Mouse (Mus musculus) heart, embryonic 14.5 days (tissue): ENCODE measurements around the gene Rab14. TPM values are rescaled to one million over a fixed set of nuclear protein-coding genes. Genes with fewer than 3 reads are reported as not detected.

ENCODE experiments used
- ATAC-seq: fragments of 200-750 bp; cut with Nextera tagmentation; 2 replicates; pipeline ENCODE4 v1.8.0; 2017; ENCODE audit warnings: low read depth, moderate TSS enrichment; ENCODE audit not compliant: insufficient number of reproducible peaks, insufficient read depth, low FRiP score
- H3K27ac ChIP-seq, 2 experiments: fragments of 200-500 bp in 1 of 2; fragments of 300-500 bp in 1 of 2; sonication (generic) in 1 of 2; replicated peaks in 1 of 2; 2 replicates each; pipeline ENCODE4 v1.5.1; 2012 to 2014; ENCODE audit warnings: low read depth in 2 of 2, low read length in 2 of 2, control low read depth in 1 of 2, mild to moderate bottlenecking in 1 of 2, mixed read lengths in 1 of 2; ENCODE audit not compliant: control insufficient read depth in 1 of 2, insufficient read depth in 1 of 2
- H3K27me3 ChIP-seq: fragments of 300-500 bp; sonication (generic); 2 replicates; pipeline ENCODE4 v1.6.1; 2014; ENCODE audit warnings: mild to moderate bottlenecking, low read length, control low read depth; ENCODE audit not compliant: control insufficient read depth, insufficient read depth
- H3K36me3 ChIP-seq: fragments of 300-500 bp; sonication (generic); 2 replicates; pipeline ENCODE4 v1.6.1; 2014; ENCODE audit warnings: mild to moderate bottlenecking, control low read depth, low read length, mixed read lengths; ENCODE audit not compliant: control insufficient read depth, insufficient read depth
- H3K4me1 ChIP-seq, 2 experiments: fragments of 200-500 bp in 1 of 2; fragments of 300-500 bp in 1 of 2; sonication (generic) in 1 of 2; 2 replicates each; pipeline ENCODE4 v1.6.1; 2012 to 2014; ENCODE audit warnings: low read length in 2 of 2, control low read depth in 1 of 2, mixed read lengths in 1 of 2; ENCODE audit not compliant: control insufficient read depth in 2 of 2, insufficient read depth in 2 of 2
- H3K4me2 ChIP-seq: fragments of 300-500 bp; sonication (generic); 2 replicates; pipeline ENCODE4 v1.6.1; 2014; ENCODE audit warnings: mild to moderate bottlenecking, low read length
- H3K4me3 ChIP-seq, 2 experiments: fragments of 200-500 bp in 1 of 2; fragments of 300-500 bp in 1 of 2; sonication (generic) in 1 of 2; 2 replicates each; pipeline ENCODE4 v1.5.1; 2012 to 2014; ENCODE audit warnings: low read length in 2 of 2, mild to moderate bottlenecking in 2 of 2, control low read depth in 1 of 2, low read depth in 1 of 2, moderate library complexity in 1 of 2; ENCODE audit not compliant: control insufficient read depth in 1 of 2, insufficient read depth in 1 of 2
- H3K9ac ChIP-seq: fragments of 300-500 bp; sonication (generic); 2 replicates; pipeline ENCODE4 v1.6.1; 2014; ENCODE audit warnings: mild to moderate bottlenecking, low read length
- H3K9me3 ChIP-seq: fragments of 300-500 bp; sonication (generic); 2 replicates; pipeline ENCODE4 v1.6.1; 2016; ENCODE audit warnings: low read length, control low read depth; ENCODE audit not compliant: control insufficient read depth
- WGBS: fragments of 180-500 bp; shearing (Covaris S2); extraction: QIAGEN DNeasy Blood & Tissue Kit; methylation state at CpG from one replicate; pipeline ENCODE4 v1.1.7; 2014; 5-methylcytosine and 5-hydroxymethylcytosine counted together
- polyA plus RNA-seq: library from polyadenylated mRNA; unstranded; fragments of >200 nt; fragmentation: Nextera tagmentation; extraction: Ambion mirVana; gene quantifications from 2 replicates; pipeline ENCODE4 v1.2.1, GENCODE M21; 2014

Rab14 gene
- polyA plus RNA-seq, 1 experiment from 2014 or later, result 262 TPM

DNA sequence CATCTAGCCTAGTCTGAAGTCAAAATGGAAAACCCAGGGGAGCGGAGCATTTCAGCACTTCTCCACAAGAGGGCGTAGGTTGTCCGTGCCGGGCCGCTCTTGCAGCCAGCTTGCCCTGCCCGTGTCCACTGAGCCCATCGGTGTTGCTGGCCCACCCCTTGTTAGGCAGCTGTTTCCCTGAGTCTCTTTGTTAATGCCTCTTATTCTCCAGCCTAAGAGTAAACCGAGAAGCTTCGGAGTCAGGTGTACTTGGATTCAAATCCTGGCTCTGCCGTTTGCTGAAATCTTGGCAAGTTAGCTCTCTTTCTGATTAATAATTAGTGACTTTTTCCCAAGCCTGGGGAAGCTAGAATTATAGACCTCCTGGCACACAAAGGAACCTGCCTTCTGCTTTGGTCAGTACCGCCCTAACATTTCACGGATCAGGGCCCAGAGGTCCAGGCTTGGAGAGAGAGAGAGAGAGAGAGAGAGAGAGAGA lies 14.0 kb upstream of the Rab14 start:
- Histone ChIP-seq H3K9me3 (no peaks in the 10 kb centered on the region; the same call in 1 of the 2 replicates), H3K27ac (no peak overlapping the region), H3K4me1 (peaks cover 0 to 2% of the 10 kb centered on the region in 2 experiments; a peak in 1 of 4 replicates), H3K4me3 (no peak overlapping the region), H3K36me3 (no peaks in the 10 kb centered on the region), H3K27me3 (no peaks in the 10 kb centered on the region), H3K4me2 (peak overlapping the region; percentile 42), H3K9ac (0 out of 2 replicates have a peak overlapping the region, but pooled peaks have one; percentile 35)
- no peak for ATAC-seq
- 10% methylated on average over 12 of the region's 12 CpGs for WGBS

DNA sequence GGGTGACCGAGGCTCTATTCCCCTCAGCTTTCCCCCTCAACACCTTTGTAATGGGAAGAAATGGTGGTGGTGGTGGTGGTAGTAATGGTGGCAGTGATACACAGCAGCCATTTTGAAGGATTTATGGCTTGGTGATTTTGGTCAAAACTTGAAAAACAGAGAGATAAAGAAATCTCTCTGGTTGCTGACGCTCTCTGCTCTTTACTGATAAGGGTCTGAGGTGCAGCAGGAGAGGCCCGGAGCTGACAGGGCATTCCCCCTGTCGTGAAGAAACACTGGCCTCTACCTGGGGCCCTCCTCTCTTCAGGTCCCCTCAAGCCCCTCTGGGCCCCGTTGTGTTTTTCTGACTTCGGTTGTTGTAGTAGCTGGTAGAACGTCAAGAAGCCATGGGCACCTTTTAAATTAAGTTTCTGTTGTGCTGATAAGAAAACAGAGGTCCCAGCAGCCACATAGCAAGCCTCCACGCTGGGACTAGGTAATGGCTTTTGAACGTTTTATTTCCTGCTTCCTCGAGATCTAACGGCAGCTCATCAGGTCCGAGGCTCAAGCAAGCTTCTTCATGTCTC lies 12.5 kb upstream of the Rab14 start:
- Histone ChIP-seq H3K4me3 (no peak overlapping the region), H3K9ac (no peak overlapping the region), H3K4me2 (no peak overlapping the region), H3K27ac (no peak overlapping the region), H3K27me3 (no peaks in the 10 kb centered on the region), H3K4me1 (peaks cover 0 to 2% of the 10 kb centered on the region in 2 experiments; a peak in 1 of 4 replicates), H3K9me3 (no peaks in the 10 kb centered on the region; the same call in 1 of the 2 replicates), H3K36me3 (no peaks in the 10 kb centered on the region)
- 53% methylated on average over 12 of the region's 12 CpGs for WGBS
- ATAC-seq, result no peak

DNA sequence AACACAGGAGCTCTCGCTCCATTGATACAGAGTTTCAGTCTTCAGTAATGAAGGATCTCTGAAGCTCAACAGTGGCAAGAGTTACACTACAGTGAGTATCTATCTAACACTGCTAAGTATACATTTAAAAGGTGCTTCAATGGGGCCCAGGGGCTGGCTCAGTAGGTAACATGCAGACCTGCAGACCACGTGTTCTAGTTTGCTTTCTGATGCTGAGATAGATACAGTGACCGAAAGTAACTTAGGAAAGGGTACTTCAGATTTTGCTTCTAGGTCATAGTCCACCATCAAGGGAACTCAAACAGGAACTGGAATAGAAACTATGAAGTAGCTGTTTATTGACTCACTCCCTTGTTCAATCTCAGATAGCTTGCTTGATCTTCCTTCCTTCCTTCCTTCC lies 10.8 kb upstream of the Rab14 start:
- Histone ChIP-seq H3K27me3 (no peaks in the 10 kb centered on the region), H3K9ac (no peak overlapping the region), H3K36me3 (no peaks in the 10 kb centered on the region), H3K4me3 (no peak overlapping the region), H3K9me3 (no peaks in the 10 kb centered on the region), H3K4me2 (no peak overlapping the region), H3K4me1 (peaks cover 2 to 5% of the 10 kb centered on the region in 2 experiments; a peak in 2 of 4 replicates), H3K27ac (no peak overlapping the region)
- ATAC-seq, result no peak
- 77% methylated on average over 3 of the region's 3 CpGs for WGBS

DNA sequence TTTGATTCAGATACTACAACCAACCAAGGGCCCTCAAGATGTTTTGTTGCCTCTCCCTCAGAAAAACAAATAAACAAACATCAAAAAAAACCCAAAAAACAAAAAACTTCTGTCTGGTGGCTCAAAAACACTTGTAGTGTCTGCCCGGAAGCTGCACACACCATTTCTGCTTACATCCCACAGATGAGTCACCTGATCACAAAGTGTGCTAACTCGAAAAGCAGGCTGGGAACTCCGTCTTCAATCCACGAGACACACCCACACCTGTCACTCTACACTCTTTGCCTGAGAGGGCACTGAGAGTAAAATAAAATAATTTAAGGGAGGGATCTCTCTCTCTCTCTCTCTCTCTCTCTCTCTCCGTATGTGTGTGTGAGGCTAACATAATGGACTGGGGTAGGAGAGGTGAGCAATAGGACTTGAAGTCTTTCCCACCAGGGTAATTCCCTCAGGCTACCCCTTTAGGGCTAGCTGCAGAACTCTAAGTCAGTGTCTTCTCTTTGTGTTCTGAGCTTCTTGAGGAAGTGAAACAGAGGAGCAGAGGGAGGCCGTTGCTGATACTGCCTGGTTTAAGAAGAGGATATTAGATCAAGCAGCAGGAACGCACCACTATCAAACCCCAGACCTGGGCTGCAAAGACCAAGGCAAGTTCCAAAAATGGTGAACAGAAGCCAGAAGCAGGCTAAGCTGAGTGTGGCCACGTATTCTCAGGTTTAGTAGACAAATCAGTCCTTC lies 8.2 kb upstream of the Rab14 start:
- Histone ChIP-seq H3K9me3 (no peaks in the 10 kb centered on the region), H3K36me3 (no peaks in the 10 kb centered on the region), H3K27me3 (no peaks in the 10 kb centered on the region), H3K27ac (no peak overlapping the region), H3K4me1 (peaks cover 2 to 3% of the 10 kb centered on the region in 2 experiments; a peak in 2 of 4 replicates), H3K4me3 (no peak overlapping the region), H3K9ac (no peak overlapping the region), H3K4me2 (no peak overlapping the region)
- no peak for ATAC-seq
- WGBS, result 60% methylated on average over 8 of the region's 8 CpGs

DNA sequence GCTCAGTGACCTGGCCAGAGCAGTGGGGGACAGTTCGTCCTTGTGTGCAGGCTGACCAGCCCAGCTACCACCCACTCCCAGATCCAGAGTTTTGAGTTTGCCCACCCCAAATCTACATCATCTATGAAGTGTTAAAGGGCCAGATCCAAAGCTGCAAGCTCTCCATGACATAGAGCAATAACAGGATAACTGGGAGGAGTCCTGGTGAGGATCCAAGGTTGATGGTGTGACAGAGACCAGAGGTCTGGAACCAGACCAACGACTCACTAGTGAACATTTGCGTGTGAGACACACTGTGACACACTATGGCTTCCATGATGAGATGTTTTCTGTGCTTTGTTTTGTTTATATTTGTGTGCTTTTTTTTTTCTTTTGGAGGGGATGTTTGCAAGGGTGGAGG lies 7.1 kb upstream of the Rab14 start:
- Histone ChIP-seq H3K4me3 (no peak overlapping the region), H3K9me3 (no peaks in the 10 kb centered on the region), H3K27ac (no peak overlapping the region), H3K36me3 (no peaks in the 10 kb centered on the region), H3K4me1 (peaks cover 2 to 3% of the 10 kb centered on the region in 2 experiments; a peak in 2 of 4 replicates), H3K9ac (no peak overlapping the region), H3K27me3 (no peaks in the 10 kb centered on the region), H3K4me2 (no peak overlapping the region)
- ATAC-seq, result no peak
- WGBS, result 74% methylated on average over 3 of the region's 3 CpGs

DNA sequence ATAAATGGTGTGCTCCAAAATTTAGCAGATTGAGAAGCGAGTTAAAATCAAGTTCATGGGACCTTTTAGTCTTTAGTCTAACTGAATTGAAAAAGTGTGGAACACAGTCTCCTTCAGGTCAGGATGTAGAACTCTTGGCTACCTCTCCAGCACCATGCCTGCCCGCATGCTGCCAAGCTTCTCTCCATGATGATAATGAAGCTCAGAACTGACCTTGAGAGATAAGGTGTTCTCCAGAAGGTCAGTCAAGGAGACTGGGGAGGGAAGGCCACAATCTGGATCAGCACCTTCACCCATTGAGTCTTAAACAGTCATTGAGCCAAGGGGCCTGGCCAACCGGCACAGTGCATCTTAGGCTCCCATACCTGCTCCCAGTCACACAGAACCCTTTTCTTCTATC lies 5.8 kb upstream of the Rab14 start:
- Histone ChIP-seq H3K4me2 (no peak overlapping the region), H3K9ac (no peak overlapping the region), H3K9me3 (no peaks in the 10 kb centered on the region), H3K4me3 (no peak overlapping the region), H3K36me3 (no peaks in the 10 kb centered on the region), H3K4me1 (peaks cover 2 to 3% of the 10 kb centered on the region in 2 experiments; a peak in 2 of 4 replicates), H3K27me3 (no peaks in the 10 kb centered on the region), H3K27ac (0 out of 4 replicates have a peak overlapping the region, but pooled peaks of 1 of the 2 experiments have one; percentile 17)
- no peak for ATAC-seq
- WGBS, result 79% methylated on average over 3 of the region's 3 CpGs

DNA sequence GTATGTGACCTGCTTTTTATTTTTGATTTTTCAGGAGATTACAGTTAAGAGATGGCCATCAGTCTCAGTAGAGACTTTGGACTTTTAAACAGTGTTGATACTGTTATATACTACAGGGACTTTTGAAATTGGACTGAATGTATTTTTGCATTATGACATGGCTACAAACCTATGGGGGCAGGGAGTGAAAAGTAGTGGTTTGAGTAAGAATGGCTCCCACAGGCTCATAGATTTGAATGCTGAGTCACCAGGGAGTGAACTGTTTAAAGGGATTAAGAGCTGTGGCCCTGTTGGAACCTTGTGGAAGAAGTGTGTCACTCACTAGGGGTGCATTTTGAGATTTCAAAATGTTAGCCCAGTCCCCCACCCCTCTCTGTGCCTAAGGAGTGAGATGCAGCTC lies 2.8 kb upstream of the Rab14 start:
- no peak for ATAC-seq
- no peaks in the 10 kb centered on the region for H3K9me3 ChIP-seq
- no peak overlapping the region for H3K27ac ChIP-seq
- no peaks in the 10 kb centered on the region for H3K27me3 ChIP-seq
- no peak overlapping the region for H3K9ac ChIP-seq
- H3K4me1 ChIP-seq, result peaks cover 2 to 11% of the 10 kb centered on the region in 2 experiments
- no peak overlapping the region for H3K4me3 ChIP-seq
- H3K36me3 ChIP-seq, result no peaks in the 10 kb centered on the region
- H3K4me2 ChIP-seq, result no peak overlapping the region
